Mouse (Mus musculus) limb, embryonic 13.5 days (tissue): Measurements from ENCODE around the gene Trnp1. TPM values are rescaled to one million over a fixed set of nuclear protein-coding genes. Genes with fewer than 3 reads are reported as not detected.

Source experiments
- ATAC-seq: fragments of 200-750 bp; cut with Nextera tagmentation; 2 replicates; pipeline ENCODE4 v1.8.0; 2017; ENCODE audit warnings: low read depth, moderate number of reproducible peaks, moderate TSS enrichment; ENCODE audit not compliant: low FRiP score
- H3K27ac ChIP-seq: fragments of 300-500 bp; sonication (generic); 2 replicates; pipeline ENCODE4 v1.5.1; 2015; ENCODE audit warnings: inconsistent platforms, mild to moderate bottlenecking, moderate library complexity
- H3K27me3 ChIP-seq: fragments of 300-500 bp; sonication (generic); 2 replicates; pipeline ENCODE4 v1.6.1; 2015; ENCODE audit warnings: mild to moderate bottlenecking, inconsistent platforms
- H3K36me3 ChIP-seq: fragments of 300-500 bp; sonication (generic); 2 replicates; pipeline ENCODE4 v1.6.1; 2015; ENCODE audit warnings: inconsistent platforms, mild to moderate bottlenecking, moderate library complexity
- H3K4me1 ChIP-seq: fragments of 300-500 bp; sonication (generic); 2 replicates; pipeline ENCODE4 v1.6.1; 2015; ENCODE audit warnings: inconsistent platforms
- H3K4me2 ChIP-seq: fragments of 300-500 bp; sonication (generic); replicated peaks from 2 replicates; pipeline ENCODE4 v1.6.1; 2015; ENCODE audit warnings: inconsistent platforms, mild to moderate bottlenecking, moderate library complexity
- H3K4me3 ChIP-seq: fragments of 300-500 bp; sonication (generic); 2 replicates; pipeline ENCODE4 v1.5.1; 2015; ENCODE audit warnings: moderate library complexity, mild to moderate bottlenecking, inconsistent platforms
- H3K9ac ChIP-seq: fragments of 300-500 bp; sonication (generic); 2 replicates; pipeline ENCODE4 v1.6.1; 2015; ENCODE audit warnings: mild to moderate bottlenecking, inconsistent platforms
- H3K9me3 ChIP-seq: fragments of 300-500 bp; sonication (generic); 2 replicates; pipeline ENCODE4 v1.6.1; 2016; ENCODE audit warnings: inconsistent platforms
- WGBS: fragments of 180-500 bp; shearing (Covaris S2); methylation state at CpG from one replicate; pipeline ENCODE4 v1.1.7; 2015; 5-methylcytosine and 5-hydroxymethylcytosine counted together
- polyA plus RNA-seq: library from polyadenylated mRNA; unstranded; fragments of >200 nt; fragmentation: Nextera tagmentation; extraction: Ambion mirVana; gene quantifications from 2 replicates; pipeline ENCODE4 v1.2.1, GENCODE M21; 2015

Trnp1 gene
- polyA plus RNA-seq, 1 experiment from 2014 or later, result 3.3 TPM

- Histone ChIP-seq H3K27me3 (peaks cover 32% of the 10 kb centered on the region), H3K4me1 (no peaks in the 10 kb centered on the region), H3K4me2 (no peak overlapping the region), H3K27ac (no peak overlapping the region), H3K4me3 (no peak overlapping the region), H3K9ac (no peak overlapping the region; the same call in 1 of the 2 replicates), H3K9me3 (no peaks in the 10 kb centered on the region), H3K36me3 (no peaks in the 10 kb centered on the region)
- no peak for ATAC-seq
- 71% methylated on average over 5 of the region's 5 CpGs for WGBS
Measured at GRCm38 (mm10) chr4:133511050-133511449, 12.7 kb upstream of the Trnp1 start.

GRCm38 (mm10) chr4:133508990-133509389, 10.6 kb upstream of the Trnp1 start:
- Histone ChIP-seq H3K4me1 (no peaks in the 10 kb centered on the region), H3K27ac (no peak overlapping the region), H3K27me3 (peaks cover 46% of the 10 kb centered on the region), H3K36me3 (no peaks in the 10 kb centered on the region), H3K9me3 (no peaks in the 10 kb centered on the region), H3K9ac (no peak overlapping the region), H3K4me2 (no peak overlapping the region), H3K4me3 (no peak overlapping the region)
- ATAC-seq, result no peak
- 79% methylated on average over 7 of the region's 7 CpGs for WGBS

GRCm38 (mm10) chr4:133506573-133506972, 8.2 kb upstream of the Trnp1 start:
- WGBS, result 70% methylated on average over 5 of the region's 5 CpGs
- Histone ChIP-seq H3K4me1 (no peaks in the 10 kb centered on the region), H3K27me3 (peaks cover 65% of the 10 kb centered on the region), H3K4me2 (no peak overlapping the region), H3K9ac (no peak overlapping the region), H3K36me3 (no peaks in the 10 kb centered on the region), H3K27ac (no peak overlapping the region), H3K9me3 (no peaks in the 10 kb centered on the region), H3K4me3 (no peak overlapping the region)
- no peak for ATAC-seq

- H3K4me2 ChIP-seq, result no peak overlapping the region
- ATAC-seq, result no peak
- H3K9ac ChIP-seq, result no peak overlapping the region
- no peak overlapping the region for H3K27ac ChIP-seq
- peaks cover 77% of the 10 kb centered on the region for H3K27me3 ChIP-seq
- H3K9me3 ChIP-seq, result no peaks in the 10 kb centered on the region
- H3K4me1 ChIP-seq, result no peaks in the 10 kb centered on the region
- no peaks in the 10 kb centered on the region for H3K36me3 ChIP-seq
- H3K4me3 ChIP-seq, result no peak overlapping the region
- 59% methylated on average over 9 of the region's 9 CpGs for WGBS
Measured at GRCm38 (mm10) chr4:133504755-133505485, 6.6 kb upstream of the Trnp1 start.

GRCm38 (mm10) chr4:133504300-133504699, 6.0 kb upstream of the Trnp1 start:
- WGBS, result 60% methylated on average over 5 of the region's 5 CpGs
- Histone ChIP-seq H3K4me1 (no peaks in the 10 kb centered on the region), H3K4me3 (no peak overlapping the region), H3K4me2 (no peak overlapping the region), H3K27me3 (peaks cover 84% of the 10 kb centered on the region), H3K36me3 (no peaks in the 10 kb centered on the region), H3K27ac (no peak overlapping the region), H3K9ac (no peak overlapping the region), H3K9me3 (no peaks in the 10 kb centered on the region)
- no peak for ATAC-seq

- WGBS, result 57% methylated on average over 7 of the region's 7 CpGs
- H3K4me2 ChIP-seq, result no peak overlapping the region
- H3K27ac ChIP-seq, result no peak overlapping the region
- H3K9ac ChIP-seq, result no peak overlapping the region
- no peak overlapping the region for H3K4me3 ChIP-seq
- peaks cover 90% of the 10 kb centered on the region for H3K27me3 ChIP-seq
- no peak for ATAC-seq
- no peaks in the 10 kb centered on the region for H3K9me3 ChIP-seq
- no peaks in the 10 kb centered on the region for H3K36me3 ChIP-seq
- peaks cover 19% of the 10 kb centered on the region for H3K4me1 ChIP-seq
Measured at GRCm38 (mm10) chr4:133501514-133501913, 3.2 kb upstream of the Trnp1 start.

- H3K4me2 ChIP-seq, result peak overlapping the region; percentile 98
- no peaks in the 10 kb centered on the region for H3K9me3 ChIP-seq
- peaks cover 86% of the 10 kb centered on the region for H3K27me3 ChIP-seq
- peak overlapping the region; percentile 67 for H3K4me3 ChIP-seq
- peaks cover 25% of the 10 kb centered on the region for H3K4me1 ChIP-seq
- no peak overlapping the region; the same call in 1 of the 2 replicates for H3K27ac ChIP-seq
- peak; percentile 12; the same call in 1 of the 2 replicates for ATAC-seq
- WGBS, result under 1% methylated on average over 57 of the region's 70 CpGs
- no peaks in the 10 kb centered on the region for H3K36me3 ChIP-seq
- peak overlapping the region; percentile 78 for H3K9ac ChIP-seq
Measured at GRCm38 (mm10) chr4:133497461-133498159, 740 bp downstream of the Trnp1 start.

GRCm38 (mm10) chr4:133496738-133497445, 1.5 kb downstream of the Trnp1 start:
- H3K4me3 ChIP-seq, result peak overlapping the region; percentile 67
- H3K36me3 ChIP-seq, result no peaks in the 10 kb centered on the region
- H3K4me2 ChIP-seq, result peak overlapping the region; percentile 98
- H3K9me3 ChIP-seq, result no peaks in the 10 kb centered on the region
- ATAC-seq, result no peak
- H3K27ac ChIP-seq, result no peak overlapping the region
- peaks cover 28% of the 10 kb centered on the region for H3K4me1 ChIP-seq
- H3K27me3 ChIP-seq, result peaks cover 81% of the 10 kb centered on the region
- H3K9ac ChIP-seq, result no peak overlapping the region; the same call in 1 of the 2 replicates
- WGBS, result 23% methylated on average over 6 of the region's 6 CpGs

GRCm38 (mm10) chr4:133495711-133496110, 2.6 kb downstream of the Trnp1 start:
- Histone ChIP-seq H3K36me3 (no peaks in the 10 kb centered on the region), H3K4me2 (no peak overlapping the region), H3K9me3 (no peaks in the 10 kb centered on the region), H3K4me1 (peaks cover 33% of the 10 kb centered on the region), H3K9ac (no peak overlapping the region), H3K27ac (no peak overlapping the region), H3K27me3 (peaks cover 70% of the 10 kb centered on the region), H3K4me3 (no peak overlapping the region)
- ATAC-seq, result no peak
- WGBS, result 34% methylated on average over 7 of the region's 7 CpGs

- Histone ChIP-seq H3K4me3 (no peak overlapping the region), H3K36me3 (no peaks in the 10 kb centered on the region), H3K27ac (no peak overlapping the region), H3K4me2 (no peak overlapping the region), H3K4me1 (peaks cover 34% of the 10 kb centered on the region), H3K27me3 (peaks cover 62% of the 10 kb centered on the region), H3K9ac (no peak overlapping the region), H3K9me3 (no peaks in the 10 kb centered on the region)
- 72% methylated on average over 4 of the region's 4 CpGs for WGBS
- ATAC-seq, result no peak
Measured at GRCm38 (mm10) chr4:133494867-133495266, 3.5 kb downstream of the Trnp1 start.

- H3K4me1 ChIP-seq, result peaks cover 37% of the 10 kb centered on the region
- H3K9me3 ChIP-seq, result no peaks in the 10 kb centered on the region
- H3K27me3 ChIP-seq, result peaks cover 57% of the 10 kb centered on the region
- peak overlapping the region; percentile 64 for H3K4me2 ChIP-seq
- 1% methylated on average over 12 of the region's 12 CpGs for WGBS
- peak overlapping the region; percentile 35 for H3K4me3 ChIP-seq
- H3K36me3 ChIP-seq, result no peaks in the 10 kb centered on the region
- no peak overlapping the region for H3K27ac ChIP-seq
- no peak overlapping the region for H3K9ac ChIP-seq
- ATAC-seq, result no peak
Measured at GRCm38 (mm10) chr4:133494432-133494831, 3.9 kb downstream of the Trnp1 start.

- 25% methylated on average over 10 of the region's 12 CpGs for WGBS
- no peak overlapping the region for H3K9ac ChIP-seq
- no peaks in the 10 kb centered on the region for H3K36me3 ChIP-seq
- H3K4me2 ChIP-seq, result peak overlapping the region; percentile 64
- peak overlapping the region; percentile 35 for H3K4me3 ChIP-seq
- no peak overlapping the region for H3K27ac ChIP-seq
- ATAC-seq, result no peak
- H3K9me3 ChIP-seq, result no peaks in the 10 kb centered on the region
- peaks cover 52% of the 10 kb centered on the region for H3K27me3 ChIP-seq
- peaks cover 40% of the 10 kb centered on the region for H3K4me1 ChIP-seq
Measured at GRCm38 (mm10) chr4:133493895-133494294, 4.5 kb downstream of the Trnp1 start.
